Mouse (Mus musculus) heart, postnatal 0 days (tissue): ENCODE data around the gene Nsrp1.

Experiments used
- CTCF ChIP-seq: IDR thresholded peaks from 2 replicates; pipeline ENCODE4 v1.5.1; 2016; ENCODE audit warnings: antibody characterized with exemption, control low read depth, low read depth
- EP300 ChIP-seq: IDR thresholded peaks from 2 replicates; pipeline ENCODE4 v1.6.1; 2016; ENCODE audit warnings: antibody characterized with exemption, low read depth

DNA sequence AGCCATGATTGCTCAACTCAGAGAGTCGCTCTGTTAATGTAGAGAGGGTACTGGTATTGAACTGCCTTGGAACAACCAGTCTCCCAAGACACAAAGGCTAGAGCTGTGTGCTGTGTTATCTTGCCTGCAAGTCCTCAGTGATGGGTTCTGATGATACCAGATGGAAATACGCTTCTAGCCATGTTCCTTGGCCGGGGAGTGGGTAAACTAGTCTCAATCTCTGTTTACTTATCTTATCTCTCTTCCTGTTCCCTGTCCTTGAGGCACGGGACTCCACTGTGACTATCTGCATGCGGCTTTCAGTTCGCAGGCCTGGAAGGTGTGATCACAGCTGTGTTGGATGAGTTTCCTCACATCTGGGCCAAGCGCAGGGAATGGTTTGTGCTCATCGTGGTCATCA lies 58.7 kb downstream of the Nsrp1 start:
- TF ChIP-seq CTCF (no peak), EP300 (no peak)
